Mouse (Mus musculus): Measurements from ENCODE around the gene Agbl4. TPM values are rescaled to one million over a fixed set of nuclear protein-coding genes. Genes with fewer than 3 reads are reported as not detected.
A peak's percentile ranks its signal among the peaks of the same experiment; 100 is the strongest.

The Agbl4 gene
- total and polyA plus RNA-seq, 3 experiments, result not detected

DNA sequence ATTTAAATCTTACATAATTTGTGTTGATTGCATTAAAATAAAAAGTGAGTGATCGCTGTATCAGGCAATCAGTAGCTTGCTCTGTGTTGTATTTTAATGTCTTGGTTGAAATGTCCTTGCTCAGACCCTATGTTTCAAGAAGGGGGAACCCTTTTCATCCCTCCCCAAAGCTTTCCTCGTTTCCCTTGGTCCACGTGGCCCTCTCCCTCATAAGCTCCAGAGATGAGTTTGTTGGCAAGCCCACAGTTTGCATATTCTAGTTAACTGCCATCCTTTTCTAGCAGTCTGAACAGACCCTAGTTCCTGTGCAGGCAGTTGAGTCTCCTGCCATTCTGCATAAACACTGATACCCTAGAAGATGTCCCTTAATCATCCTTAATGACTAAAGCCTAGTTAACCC, 1050.5 kb downstream of the Agbl4 start:
- no peak overlapping the region for H3K9ac ChIP-seq (ENCODE audit: insufficient read depth, low read depth)
- no peaks in the 10 kb centered on the region for H3K27me3 ChIP-seq (replicated peaks)
- H3K79me2 ChIP-seq (replicated peaks; ENCODE audit: control insufficient read depth, extremely low read depth, insufficient read depth, poor library complexity, severe bottlenecking), result peaks cover 10% of the 10 kb centered on the region
- no peak for TF ChIP-seq ELF1 (IDR thresholded peaks at IDR 0.05; ENCODE audit: low read depth, low read length)
- no peak for TF ChIP-seq CHD2 (IDR thresholded peaks at IDR 0.05; ENCODE audit: low read length)
- TF ChIP-seq MEF2A (IDR thresholded peaks at IDR 0.05; ENCODE audit: borderline replicate concordance, low read depth, low read length), result peak; percentile 24; the same call in 1 of the 2 replicates
- TF ChIP-seq POLR2A (IDR thresholded peaks at IDR 0.05; ENCODE audit: low read depth, low read length), result no peak
- peak; percentile 84 for TF ChIP-seq IRF4 (IDR thresholded peaks at IDR 0.05; ENCODE audit: low read depth, low read length)
- TF ChIP-seq KAT2A (IDR thresholded peaks at IDR 0.05; ENCODE audit: insufficient replicate concordance, low read length), result no peak
- TF ChIP-seq TCF12 (IDR thresholded peaks at IDR 0.05; ENCODE audit: low read depth, low read length), result no peak; the same call in 1 of the 2 replicates
- TF ChIP-seq RCOR1 (conservative IDR thresholded peaks at IDR 0.05; ENCODE audit: low read depth, low read length), result no peak
- no peak for TF ChIP-seq USF2 (conservative IDR thresholded peaks at IDR 0.05; ENCODE audit: low read depth, low read length)
- TF ChIP-seq NELFE (IDR thresholded peaks at IDR 0.05; ENCODE audit: low read depth, low read length), result no peak
- no peak for TF ChIP-seq MAZ (IDR thresholded peaks at IDR 0.05; ENCODE audit: low read depth, low read length)
- TF ChIP-seq ZNF384 (IDR thresholded peaks at IDR 0.05; ENCODE audit: low read depth, low read length), result no peak
- TF ChIP-seq JUN (IDR thresholded peaks at IDR 0.05; ENCODE audit: insufficient read depth, low read depth, low read length), result peak; percentile 33; the same call in 1 of the 2 replicates
- peak; percentile 95 for TF ChIP-seq MAX (IDR thresholded peaks at IDR 0.05; ENCODE audit: low read length)
- TF ChIP-seq RAD21 (IDR thresholded peaks at IDR 0.05; ENCODE audit: low read depth, low read length), result no peak; the same call in none of the 2 replicates
- TF ChIP-seq CHD1 (IDR thresholded peaks at IDR 0.05; ENCODE audit: low read depth, low read length), result no peak
- TF ChIP-seq UBTF (IDR thresholded peaks at IDR 0.05; ENCODE audit: low read depth, low read length), result no peak
- TF ChIP-seq ZC3H11A (IDR thresholded peaks at IDR 0.05; ENCODE audit: low read depth, low read length), result no peak
- no peak for TF ChIP-seq CTCF (conservative IDR thresholded peaks at IDR 0.05 in 1 of 2, IDR thresholded peaks at IDR 0.05 in 1 of 2; ENCODE audit: low read depth in 2 of 2, low read length in 2 of 2)
- TF ChIP-seq BHLHE40 (IDR thresholded peaks at IDR 0.05; ENCODE audit: low read depth, low read length), result peak; percentile 57
- TF ChIP-seq MAFK (IDR thresholded peaks at IDR 0.05; ENCODE audit: insufficient replicate concordance, low read length), result no peak
- no peak for TF ChIP-seq GABPA (IDR thresholded peaks at IDR 0.05; ENCODE audit: insufficient replicate concordance, low read depth, low read length)
- no peak for TF ChIP-seq ETS1 (conservative IDR thresholded peaks at IDR 0.05; ENCODE audit: low read depth, low read length)
- no peak for TF ChIP-seq TBP (conservative IDR thresholded peaks at IDR 0.05; ENCODE audit: low read depth, low read length)
- no peak for TF ChIP-seq E2F4 (IDR thresholded peaks at IDR 0.05; ENCODE audit: insufficient replicate concordance, low read depth, low read length)
- TF ChIP-seq POLR2AphosphoS2 (IDR thresholded peaks at IDR 0.05; ENCODE audit: low read depth, low read length), result no peak
- no peak for TF ChIP-seq HCFC1 (IDR thresholded peaks at IDR 0.05; ENCODE audit: low read depth, low read length)
- no peak for TF ChIP-seq USF1 (IDR thresholded peaks at IDR 0.05; ENCODE audit: low read depth, low read length)
- no peak for TF ChIP-seq SIN3A (IDR thresholded peaks at IDR 0.05; ENCODE audit: low read length)
- TF ChIP-seq JUND (conservative IDR thresholded peaks at IDR 0.05; ENCODE audit: low read depth, low read length), result no peak
- 0 out of 2 replicates have a peak, but pooled peaks have one; percentile 7 for TF ChIP-seq EP300 (IDR thresholded peaks at IDR 0.05; ENCODE audit: low read length)
- TF ChIP-seq ZKSCAN1 (IDR thresholded peaks at IDR 0.05; ENCODE audit: borderline replicate concordance, low read depth, low read length), result no peak
- no peak for TF ChIP-seq PAX5 (IDR thresholded peaks at IDR 0.05; ENCODE audit: low read length)
- TF ChIP-seq SMC3 (IDR thresholded peaks at IDR 0.05; ENCODE audit: low read depth, low read length), result no peak
- no peak for TF ChIP-seq NRF1 (IDR thresholded peaks at IDR 0.05; ENCODE audit: low read depth, low read length)
- TF ChIP-seq MYC (IDR thresholded peaks at IDR 0.05; ENCODE audit: low read depth, low read length), result peak; percentile 89
- peaks cover 61 to 82% of the 10 kb centered on the region in 2 experiments for H3K4me1 ChIP-seq (ENCODE audit: control insufficient read depth in 1 of 2, insufficient read depth in 2 of 2)
- H3K9me3 ChIP-seq (replicated peaks; ENCODE audit: low read length), result no peaks in the 10 kb centered on the region
- no peak overlapping the region for H3K4me3 ChIP-seq (replicated peaks in 1 of 3; ENCODE audit: low read depth in 2 of 3, low read length in 2 of 3, poor library complexity in 1 of 3)
- in situ Hi-C loops (cut with MboI; ENCODE audit: low pct_ligation_motif_present, low pct_unique_long_range_greater_than_20kb, low sequenced_read_pairs) (no loop called here), dilution Hi-C loops (cut with MboI; ENCODE audit: extremely low pct_ligation_motif_present, extremely low pct_unique_long_range_greater_than_20kb, low sequenced_read_pairs) (no loop called here)
- peak overlapping the region; percentile 70 for H3K27ac ChIP-seq (ENCODE audit: insufficient read depth, low read depth)
- peak overlapping the region; percentile 69 for H3K4me2 ChIP-seq (ENCODE audit: insufficient read depth, low read depth, poor library complexity, severe bottlenecking)
- peaks cover 21 to 49% of the 10 kb centered on the region in 2 experiments for H3K36me3 ChIP-seq (replicated peaks in 1 of 2; ENCODE audit: control insufficient read depth in 1 of 2, insufficient read depth in 1 of 2, low read length in 1 of 2)
- DNase-seq (ENCODE audit: extremely low read depth), result no peak
